Mouse (Mus musculus): ENCODE measurements around the gene Igsf9. TPM values are rescaled to one million over a fixed set of nuclear protein-coding genes. Genes with fewer than 3 reads are reported as not detected.

Gene Igsf9
- 1 to 10 TPM in 1 of 2 experiments, under 1 TPM in 1; 0.41 to 3.1 TPM for polyA plus RNA-seq (2012; fragmentation: generic; extraction: Trizol)

GRCm38 (mm10) chr1:172481540-172482280, at the start of gene Igsf9:
Igsf9 (plus strand) TSS chr1:172481788.

GRCm38 (mm10) chr1:172475054-172475741, 6.4 kb upstream of the Igsf9 start, which contains the start of gene Slamf9:
Slamf9 (plus strand) TSS chr1:172475358.

DNA sequence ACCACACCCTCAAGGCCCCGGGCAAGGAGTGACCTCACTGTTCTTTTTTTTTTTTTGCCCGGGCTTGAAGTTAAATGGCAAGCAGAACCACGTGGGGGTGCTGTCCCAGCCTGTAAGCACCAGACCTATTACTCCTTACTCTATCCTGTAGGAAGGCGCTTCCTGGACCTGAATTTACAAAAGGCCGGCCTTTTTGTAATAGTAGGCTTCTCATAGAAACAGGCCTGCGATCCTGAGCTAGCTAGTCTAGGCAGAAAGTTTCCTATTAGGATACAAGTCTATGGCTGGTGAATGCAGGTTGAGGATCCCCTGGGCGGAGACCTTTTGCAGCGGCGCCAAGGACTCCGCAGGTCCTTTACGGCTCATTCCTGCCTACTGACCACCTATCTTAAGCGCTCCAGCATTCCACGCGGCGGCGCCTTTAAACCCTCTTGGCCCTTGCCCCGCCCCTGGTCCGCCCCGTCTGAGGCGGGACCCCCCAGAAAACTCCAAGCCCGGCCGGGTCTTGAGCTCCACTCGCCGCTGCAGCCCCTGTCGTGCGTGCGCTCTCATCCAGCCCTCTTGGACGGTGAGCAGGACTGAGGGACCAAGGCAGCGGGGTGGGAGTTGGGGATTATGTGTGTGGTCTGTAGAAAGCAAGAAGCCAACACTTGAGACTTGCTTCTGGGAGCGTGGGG, 18.3 kb downstream of the Igsf9 start, which contains the start of gene Tagln2:
TSS of gene Tagln2 (plus strand) at position 283 of the 677 bp plus-strand sequence.

DNA sequence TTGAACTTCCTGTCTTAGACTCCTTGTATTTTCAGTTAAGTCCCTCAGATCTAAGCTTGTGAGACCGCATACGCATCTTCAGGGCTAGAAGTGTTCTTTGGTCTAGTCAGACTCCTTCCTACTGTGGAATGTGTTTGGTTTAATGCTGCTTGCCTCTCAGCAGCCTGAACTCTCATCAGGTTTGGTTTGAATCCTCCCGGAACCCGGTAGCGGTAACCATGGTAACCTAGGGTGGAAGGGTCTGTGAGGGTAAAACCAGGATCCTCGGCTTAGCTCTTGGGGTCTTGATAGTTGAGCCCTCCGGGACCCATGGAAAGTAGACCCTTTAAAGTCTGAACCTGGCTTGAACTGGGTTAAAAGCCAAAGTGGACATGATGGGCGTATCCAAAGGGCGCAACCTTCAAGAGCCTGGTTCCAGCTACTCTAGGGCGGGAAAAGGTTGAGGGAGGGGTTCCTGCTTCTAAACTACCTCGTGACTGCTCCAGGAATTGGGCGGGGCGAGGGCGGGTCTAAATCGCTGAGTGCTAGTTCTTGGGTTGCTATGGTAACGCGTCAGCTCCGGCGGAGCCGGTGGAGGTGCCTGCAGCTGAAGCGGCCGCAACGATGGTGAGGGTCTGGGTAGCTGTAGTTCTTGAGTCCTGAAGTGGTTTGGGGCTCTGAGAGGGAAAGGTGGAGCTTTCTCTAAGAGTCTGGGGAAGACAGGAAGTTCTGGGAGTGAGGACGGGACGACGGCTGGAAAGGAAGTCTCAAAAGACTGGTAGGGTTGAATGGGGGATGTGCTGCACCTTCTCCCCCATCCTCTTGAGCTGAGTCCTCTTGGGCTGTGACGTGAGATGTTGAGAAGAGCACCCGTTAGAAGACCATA, 39.2 kb downstream of the Igsf9 start, which contains the start of gene Cfap45:
TSS of gene Cfap45 (plus strand) at position 226 of the 865 bp plus-strand sequence.

Other genes starting within 250 kb of the Igsf9 start
- not detected for gene Atp1a4, start 223.4 kb upstream of the Igsf9 start, polyA plus RNA-seq (2012; fragmentation: generic; extraction: Trizol)
- gene Igsf8, start 220.1 kb upstream of the Igsf9 start, polyA plus RNA-seq (2012; fragmentation: generic; extraction: Trizol), result 10 to 100 TPM; 24.5 to 59.9 TPM
- gene Atp1a2, start 183.7 kb upstream of the Igsf9 start, polyA plus RNA-seq (2012; fragmentation: generic; extraction: Trizol), result under 1 TPM in 1 of 2 experiments, not detected in 1; 0.02 TPM
- under 1 TPM; under 0.01 to 0.19 TPM for gene Kcnj9, start 152.5 kb upstream of the Igsf9 start, polyA plus RNA-seq (2012; fragmentation: generic; extraction: Trizol)
- under 1 TPM in 1 of 2 experiments, not detected in 1; 0.01 TPM for gene Kcnj10, start 140.6 kb upstream of the Igsf9 start, polyA plus RNA-seq (2012; fragmentation: generic; extraction: Trizol)
- 1 to 10 TPM in 1 of 2 experiments, under 1 TPM in 1; 0.43 to 1.8 TPM for gene Pigm, start 105.2 kb upstream of the Igsf9 start, polyA plus RNA-seq (2012; fragmentation: generic; extraction: Trizol)
- gene Slamf9, start 6.4 kb upstream of the Igsf9 start, polyA plus RNA-seq (2012; fragmentation: generic; extraction: Trizol), result not detected
- 100 to 1,000 TPM; 218 to 523 TPM for gene Tagln2, start 18.3 kb downstream of the Igsf9 start, polyA plus RNA-seq (2012; fragmentation: generic; extraction: Trizol)
- gene Cfap45, start 39.0 kb downstream of the Igsf9 start, polyA plus RNA-seq (2012; fragmentation: generic; extraction: Trizol), result under 1 TPM in 1 of 2 experiments, not detected in 1; 0.01 TPM
- gene Vsig8, start 74.2 kb downstream of the Igsf9 start, polyA plus RNA-seq (2012; fragmentation: generic; extraction: Trizol), result under 1 TPM in 1 of 2 experiments, not detected in 1; 0.09 TPM
- gene Slamf8, start 108.8 kb downstream of the Igsf9 start, polyA plus RNA-seq (2012; fragmentation: generic; extraction: Trizol), result under 1 TPM in 1 of 2 experiments, not detected in 1; 0.18 TPM
- gene Fcrl6, start 120.8 kb downstream of the Igsf9 start, polyA plus RNA-seq (2012; fragmentation: generic; extraction: Trizol), result not detected
- gene Dusp23, start 151.2 kb downstream of the Igsf9 start, polyA plus RNA-seq (2012; fragmentation: generic; extraction: Trizol), result 1 to 10 TPM; 2.5 to 5.6 TPM
- not detected for gene Crp, start 216.3 kb downstream of the Igsf9 start, polyA plus RNA-seq (2012; fragmentation: generic; extraction: Trizol)